Mouse (Mus musculus): ENCODE data around the gene Gm13090. TPM values are rescaled to one million over a fixed set of nuclear protein-coding genes. Genes with fewer than 3 reads are reported as not detected.

The Gm13090 gene
- polyA plus RNA-seq, 1 experiment from 2014 or later, result not detected

- H3K4me3 ChIP-seq (replicated peaks), result peak overlapping the region; percentile 24
- WGBS, result 7% methylated on average over 20 of the region's 20 CpGs
- no peak overlapping the region for H3K9ac ChIP-seq (replicated peaks)
- no peak for ATAC-seq (ENCODE audit: insufficient number of reproducible peaks, insufficient read depth, low FRiP score, low TSS enrichment, low read depth)
- H3K4me2 ChIP-seq, result peak overlapping the region; percentile 48
- no peak overlapping the region for H3K27ac ChIP-seq
- peaks cover 34% of the 10 kb centered on the region for H3K4me1 ChIP-seq (replicated peaks)
- peaks cover 7% of the 10 kb centered on the region; the same call in 1 of the 2 replicates for H3K9me3 ChIP-seq
- H3K36me3 ChIP-seq, result no peaks in the 10 kb centered on the region
- H3K27me3 ChIP-seq, result peaks cover 35% of the 10 kb centered on the region
These were observed 49.9 kb downstream of the Gm13090 start for GRCm38 (mm10) chr4:151139053-151139840.

- Histone ChIP-seq H3K27me3 (peaks cover 35% of the 10 kb centered on the region), H3K36me3 (no peaks in the 10 kb centered on the region), H3K4me2 (peak overlapping the region; percentile 42), H3K4me1 (replicated peaks) (peaks cover 34% of the 10 kb centered on the region), H3K9me3 (peaks cover 15% of the 10 kb centered on the region; the same call in 1 of the 2 replicates), H3K9ac (replicated peaks) (no peak overlapping the region), H3K4me3 (replicated peaks) (peak overlapping the region; percentile 19), H3K27ac (no peak overlapping the region)
- ATAC-seq (ENCODE audit: insufficient number of reproducible peaks, insufficient read depth, low FRiP score, low TSS enrichment, low read depth), result no peak
- WGBS, result 5% methylated on average over 18 of the region's 20 CpGs
These were observed 51.1 kb downstream of the Gm13090 start for GRCm38 (mm10) chr4:151140368-151140982.

Other genes starting within 250 kb of the Gm13090 start
- gene Errfi1, start 235.7 kb upstream of the Gm13090 start, polyA plus RNA-seq (2016; fragmentation: Nextera tagmentation; extraction: Ambion mirVana), result 25.7 and 29.0 TPM in 2 replicates
- gene Park7, start 175.1 kb upstream of the Gm13090 start, polyA plus RNA-seq (2016; fragmentation: Nextera tagmentation; extraction: Ambion mirVana), result 441 and 447 TPM in 2 replicates
- 0.45 and 0.69 TPM in 2 replicates for gene Tnfrsf9, start 175.0 kb upstream of the Gm13090 start, polyA plus RNA-seq (2016; fragmentation: Nextera tagmentation; extraction: Ambion mirVana)
- gene Uts2, start 92.5 kb upstream of the Gm13090 start, polyA plus RNA-seq (2016; fragmentation: Nextera tagmentation; extraction: Ambion mirVana), result not detected in 2 replicates
- 8.0 and 8.1 TPM in 2 replicates for gene Per3, start 44.9 kb upstream of the Gm13090 start, polyA plus RNA-seq (2016; fragmentation: Nextera tagmentation; extraction: Ambion mirVana)
- gene Vamp3, start 31.6 kb upstream of the Gm13090 start, polyA plus RNA-seq (2016; fragmentation: Nextera tagmentation; extraction: Ambion mirVana), result 100 and 101 TPM in 2 replicates

Data from limb, embryonic 12.5 days (tissue).